Mouse (Mus musculus): ENCODE measurements around the gene Ddx3x.
"Not testable (repeated sequence)": the region's sequence is repeated elsewhere in the genome, so short reads cannot be mapped to it uniquely, and the experiment has no call there.

The Ddx3x gene

DNA sequence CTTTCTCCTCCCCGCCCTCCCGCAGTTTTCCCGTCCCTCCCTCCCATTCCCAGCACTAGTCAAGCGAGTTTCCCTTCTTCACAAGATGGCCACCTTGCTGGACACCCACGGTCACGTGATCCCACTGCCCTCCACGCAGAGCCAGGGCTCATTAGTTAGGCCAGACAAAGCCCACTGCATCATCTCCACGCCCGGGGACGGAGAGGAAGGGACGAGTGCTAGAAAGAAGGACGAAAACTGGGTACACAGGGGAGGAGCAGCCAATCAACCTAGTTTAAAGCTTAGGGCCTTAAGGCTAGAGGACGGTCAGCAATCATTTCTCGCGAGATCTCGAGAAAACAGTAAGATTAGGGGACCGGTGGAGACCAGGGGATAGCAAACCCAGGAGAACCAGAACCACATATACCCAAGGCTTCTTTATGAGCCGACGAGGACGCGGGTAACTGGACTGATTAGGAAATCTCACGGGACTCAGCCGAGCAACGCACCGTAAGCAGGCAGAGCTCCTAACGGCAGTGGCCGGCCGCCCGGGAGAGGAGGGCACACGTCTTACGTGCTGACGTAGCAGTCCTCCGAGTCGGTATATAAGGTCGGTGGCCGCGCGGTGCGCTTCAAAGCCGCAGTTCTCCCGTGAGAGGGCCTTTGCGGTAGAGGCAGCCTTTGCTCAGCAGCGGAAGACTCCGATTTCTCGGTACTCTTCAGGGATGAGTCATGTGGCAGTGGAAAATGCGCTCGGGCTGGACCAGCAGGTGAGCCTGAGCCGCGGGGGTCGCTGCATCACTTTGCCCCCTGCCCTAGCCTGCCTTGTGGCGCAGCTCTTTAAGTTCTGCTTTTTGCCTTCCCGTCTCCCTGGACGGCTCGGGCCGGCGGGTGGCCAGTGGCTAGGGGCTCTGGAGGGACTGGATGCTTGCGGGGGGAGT, at the start of gene Ddx3x:
TSS of gene Ddx3x (plus strand) at position 562 of the 920 bp plus-strand sequence.
- DNase-seq, result peak; percentile 87

DNA sequence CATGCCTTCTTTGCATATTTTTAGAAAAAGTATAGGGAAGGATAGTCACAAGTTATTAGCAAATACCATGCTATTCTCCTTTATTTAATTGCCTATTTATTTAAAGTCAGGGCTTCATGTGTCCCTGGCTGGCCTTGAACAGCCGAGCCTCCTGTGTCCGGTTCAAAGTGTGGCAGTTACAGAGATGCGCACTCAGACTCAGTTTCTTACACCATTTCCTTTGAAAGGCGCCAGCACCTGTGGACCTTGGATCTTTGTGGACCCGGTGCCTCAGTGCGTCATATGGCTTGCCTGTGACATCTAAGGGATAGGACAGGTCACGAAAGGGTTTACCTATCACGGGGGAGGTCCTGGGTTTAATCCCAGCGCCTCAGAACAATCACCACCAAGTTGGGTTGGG, 49.5 kb upstream of the Ddx3x start:
- no peak for DNase-seq

DNA sequence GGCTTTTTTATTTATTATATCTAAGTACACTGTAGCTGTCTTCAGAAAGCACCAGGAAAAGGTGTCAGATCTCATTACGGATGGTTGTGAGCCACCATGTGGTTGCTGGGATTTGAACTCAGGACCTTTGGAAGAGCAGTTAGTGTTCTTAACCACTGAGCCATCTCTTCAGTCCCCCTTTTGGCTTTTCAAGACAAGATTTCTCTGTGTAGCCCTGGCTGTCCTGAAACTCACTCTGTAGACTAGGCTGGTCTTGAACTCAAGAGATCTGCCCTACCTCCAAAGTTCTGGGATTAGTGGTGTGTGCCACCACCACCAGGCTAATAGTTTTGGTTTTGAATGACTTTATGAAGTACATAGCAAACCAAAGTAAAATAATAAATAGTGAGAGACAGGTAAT, 47.9 kb upstream of the Ddx3x start:
- not testable (repeated sequence) for DNase-seq

DNA sequence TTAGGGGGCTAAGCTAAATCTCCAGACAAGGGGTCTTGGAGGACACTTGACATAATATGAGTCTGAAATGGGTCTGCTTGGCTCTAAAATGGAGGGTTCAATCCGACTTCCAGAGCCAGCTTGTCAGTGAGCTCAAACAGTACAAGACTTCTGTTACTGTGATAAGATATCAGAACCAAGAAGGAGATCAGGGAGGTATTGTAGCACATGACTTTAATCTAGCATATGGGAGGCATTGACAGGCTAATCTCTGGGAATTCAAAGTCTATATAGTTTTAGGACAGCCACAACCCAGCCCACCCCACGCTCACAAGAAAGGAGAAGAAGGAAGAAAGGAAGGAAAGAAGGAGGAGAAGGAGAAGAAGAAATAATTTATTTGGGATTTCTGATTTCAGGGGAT, 47.1 kb upstream of the Ddx3x start:
- DNase-seq, result no peak

DNA sequence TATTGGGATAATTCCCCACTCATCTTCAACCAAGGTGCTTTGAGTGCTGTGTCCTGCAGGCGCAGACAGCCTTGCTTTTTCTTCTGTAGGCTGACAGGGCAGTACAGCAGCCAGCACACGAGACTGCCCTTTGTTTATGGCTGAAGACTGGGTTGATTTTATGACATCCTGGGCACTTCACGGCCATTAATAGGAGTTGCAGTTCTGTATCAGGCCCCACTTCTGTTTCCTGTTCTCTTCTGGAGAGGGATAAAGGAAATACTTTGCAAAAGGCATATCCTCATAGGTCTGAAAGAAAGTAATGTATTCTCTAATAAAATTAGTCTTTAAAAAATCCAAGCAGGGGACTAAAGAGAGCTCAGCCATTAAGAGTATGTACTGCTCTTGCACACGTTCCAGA, 46.1 kb upstream of the Ddx3x start:
- no peak for DNase-seq

DNA sequence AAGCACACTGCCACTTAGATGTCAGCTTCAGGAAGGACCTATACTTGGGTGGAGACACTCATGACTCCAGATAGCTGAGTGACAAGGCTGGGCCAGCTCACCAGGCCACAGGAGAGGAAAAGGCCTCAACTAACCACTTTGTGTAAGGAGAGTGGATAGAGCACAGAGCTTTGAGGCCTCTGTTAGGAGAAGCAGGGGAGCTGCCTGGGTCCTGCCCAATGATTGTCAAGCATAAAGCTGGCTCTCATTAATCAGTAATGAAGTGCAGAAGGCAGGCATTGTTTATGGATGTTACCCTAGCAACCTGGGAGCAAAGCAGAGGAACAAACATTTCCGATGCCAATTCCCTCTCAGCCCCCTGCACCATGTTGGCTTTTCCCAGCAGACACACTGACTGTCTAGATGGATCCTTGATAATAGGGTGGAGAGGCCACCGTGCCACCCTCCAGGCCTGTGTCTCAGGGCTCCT, 44.6 kb upstream of the Ddx3x start:
- DNase-seq, result no peak

DNA sequence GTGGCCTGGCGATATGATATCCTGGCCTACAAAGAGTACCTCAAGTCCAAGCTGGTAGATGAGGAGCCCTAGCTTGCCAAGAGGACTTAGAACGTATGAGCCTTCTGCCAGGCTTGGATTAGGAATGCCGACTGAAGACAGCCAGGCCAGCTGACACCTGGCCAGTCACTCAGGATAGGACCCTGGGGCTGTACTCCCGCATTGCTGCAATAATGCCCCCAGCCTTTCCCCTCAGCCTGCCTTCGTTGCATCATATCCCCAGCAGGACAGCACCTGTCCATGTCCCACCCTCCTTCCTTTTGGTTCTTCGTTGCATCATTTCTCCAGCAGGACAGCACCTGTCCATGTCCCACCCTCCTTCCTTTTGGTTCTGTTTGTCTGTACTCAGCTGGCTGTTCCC, 41.3 kb upstream of the Ddx3x start:
- no peak for DNase-seq

DNA sequence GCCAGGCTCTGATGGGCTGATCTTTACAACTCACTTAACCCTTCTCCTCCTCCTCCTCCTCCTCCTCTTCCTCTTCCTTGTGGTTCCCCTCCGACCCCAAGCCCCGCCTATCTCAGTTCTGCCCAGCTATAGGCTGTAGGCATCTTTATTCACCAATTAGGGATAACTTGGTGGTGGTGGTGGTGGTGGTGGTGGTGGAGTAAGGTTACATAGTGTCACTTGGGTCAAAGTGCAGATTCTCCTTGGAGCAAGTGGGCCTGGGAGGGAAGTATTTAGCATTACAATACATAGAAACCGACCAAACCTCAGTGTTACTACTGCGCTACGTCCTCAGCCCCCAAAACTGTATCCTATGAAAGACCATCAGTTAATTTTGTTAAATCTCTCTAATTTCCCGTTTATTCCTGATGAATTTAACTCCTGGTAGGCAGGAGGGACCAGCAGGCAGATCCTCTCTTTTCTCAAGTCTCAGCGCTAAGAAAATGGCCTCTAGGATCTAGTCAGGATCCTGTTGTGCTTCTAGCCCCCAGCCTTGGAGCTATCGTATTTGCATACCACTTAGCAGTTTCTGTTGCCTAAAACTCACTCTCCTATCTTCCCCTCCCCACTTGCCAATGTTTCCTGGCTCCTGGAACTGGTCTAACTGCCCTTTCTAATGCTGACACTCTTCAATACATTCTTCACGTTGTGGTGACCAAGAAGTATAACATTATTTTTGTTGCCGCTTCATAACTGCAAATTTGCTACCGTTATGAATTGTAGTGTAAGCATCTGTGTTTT, 39.9 kb upstream of the Ddx3x start:
- no peak for DNase-seq

DNA sequence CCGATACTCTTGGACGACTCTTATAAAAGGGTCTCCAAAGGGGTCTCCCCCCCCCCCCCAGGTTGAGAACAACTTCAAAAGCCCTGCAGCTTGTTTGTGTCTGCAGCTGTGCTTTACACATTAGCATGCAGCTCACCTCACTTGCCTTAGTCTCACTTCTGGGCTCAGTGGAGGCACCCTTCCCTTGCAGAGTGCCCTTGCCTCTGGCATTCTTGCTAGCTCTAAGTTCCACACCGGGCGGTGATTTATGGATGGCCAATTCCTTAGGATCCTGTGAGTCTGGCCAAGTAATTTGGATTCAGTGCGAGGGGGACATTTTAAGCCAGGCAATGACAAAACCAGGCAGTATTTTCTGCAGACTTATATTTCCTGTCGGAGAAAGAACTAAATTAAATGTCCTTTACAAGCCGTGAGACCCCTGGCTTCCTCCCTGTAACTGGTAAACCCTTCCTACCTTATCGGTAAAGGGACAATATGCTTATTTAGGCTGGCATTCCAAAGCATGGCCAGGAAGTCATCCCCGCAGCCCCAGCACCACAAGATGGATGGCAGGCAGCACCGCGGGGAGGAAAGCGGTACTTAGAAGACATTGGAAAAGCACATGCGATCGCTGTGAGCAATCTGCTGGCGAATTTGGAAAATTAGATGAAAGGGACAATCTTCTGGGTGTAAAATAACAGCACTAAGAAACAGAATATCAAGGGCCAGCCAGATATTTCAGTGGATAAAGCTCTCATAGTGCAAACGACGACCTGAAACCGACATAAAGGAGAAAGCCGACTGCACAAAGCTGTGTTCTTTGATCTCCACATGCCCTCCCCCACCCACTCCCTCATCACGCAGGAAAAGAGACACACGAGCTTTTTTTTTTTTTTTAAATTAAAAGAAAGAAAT, 39.1 kb upstream of the Ddx3x start:
- peak; percentile 22 for DNase-seq

DNA sequence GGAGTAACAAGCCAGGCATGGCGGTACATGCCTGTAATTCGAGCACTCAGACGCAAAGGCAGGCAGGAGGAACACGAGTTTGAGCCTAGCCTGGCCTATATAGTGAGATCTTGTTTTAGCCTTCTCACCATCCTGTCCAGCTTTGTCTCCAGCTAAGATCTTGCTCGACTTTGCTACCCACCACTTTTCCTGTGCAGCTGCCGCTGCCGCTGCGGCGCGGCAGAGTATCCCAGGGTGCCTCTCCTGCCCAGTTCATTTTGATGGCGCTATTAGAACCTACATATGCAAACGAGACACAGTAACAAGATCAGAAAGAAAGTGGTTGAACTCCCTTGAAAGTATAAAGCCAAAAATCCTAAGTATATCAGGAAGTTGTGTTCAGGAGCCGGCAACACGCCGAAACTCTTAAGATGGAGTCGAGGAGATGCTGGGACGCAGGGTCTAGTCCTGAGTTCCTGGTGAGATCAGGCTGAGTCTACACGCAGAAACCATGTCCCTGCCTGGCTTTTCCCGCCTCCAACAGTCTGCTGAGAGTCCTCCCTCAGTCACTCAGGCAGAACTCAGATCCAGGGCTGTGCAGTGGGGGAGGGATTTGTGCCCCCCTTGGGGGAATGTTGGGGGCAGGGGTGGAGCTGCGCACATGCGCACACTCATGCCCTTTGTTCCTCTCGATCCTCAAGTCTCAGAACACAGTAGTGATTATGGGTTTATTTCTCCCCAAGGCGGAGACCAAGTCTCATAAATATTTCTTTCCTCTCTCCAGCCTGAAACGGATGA, 38.3 kb upstream of the Ddx3x start:
- peak; percentile 73 for DNase-seq

DNA sequence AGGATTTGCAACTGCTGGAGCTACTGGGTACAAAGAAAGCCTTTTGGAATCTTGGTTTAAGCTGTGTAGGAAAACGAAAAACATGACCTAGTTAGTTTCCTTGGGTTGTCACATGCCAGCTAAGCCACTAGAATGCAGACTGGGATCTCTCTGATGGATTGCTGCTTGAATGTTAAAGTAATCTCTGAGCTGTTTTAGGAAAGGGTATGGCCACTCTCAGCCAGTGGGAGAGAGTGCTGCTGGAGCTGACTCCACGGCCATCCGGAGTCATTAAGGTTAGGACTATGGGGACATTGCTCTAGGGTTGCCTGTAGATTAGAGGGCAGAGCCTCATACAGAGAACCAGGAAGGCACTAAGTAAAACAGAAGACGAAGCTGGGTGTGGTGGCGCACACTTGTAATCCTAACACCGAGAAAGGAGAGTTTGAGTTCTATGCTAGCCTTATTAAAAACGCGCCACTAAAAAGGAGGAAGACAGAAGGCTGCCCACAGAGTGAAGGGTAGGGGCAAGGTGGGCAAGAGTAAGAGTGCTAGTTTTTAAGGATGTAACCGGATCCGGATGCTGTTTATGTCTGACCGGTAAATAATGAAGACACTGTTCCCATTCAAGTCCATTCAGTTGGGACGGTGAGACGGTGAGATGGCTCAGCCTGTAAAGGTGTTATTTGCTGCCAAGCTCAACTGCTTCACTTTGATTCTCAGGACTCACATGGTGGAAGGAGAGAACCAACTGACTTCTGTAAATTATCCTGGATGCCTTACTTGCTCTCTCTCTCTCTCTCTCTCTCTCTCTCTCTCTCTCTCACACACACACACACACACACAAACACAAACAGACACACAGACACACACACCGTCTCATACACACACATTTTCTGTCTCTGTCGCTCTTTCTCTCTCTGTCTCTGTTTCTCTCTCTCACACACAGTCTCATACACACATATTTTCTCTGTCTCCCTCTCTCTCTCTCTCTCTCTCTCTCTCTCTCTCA, 37.3 kb upstream of the Ddx3x start:
- no peak for DNase-seq

DNA sequence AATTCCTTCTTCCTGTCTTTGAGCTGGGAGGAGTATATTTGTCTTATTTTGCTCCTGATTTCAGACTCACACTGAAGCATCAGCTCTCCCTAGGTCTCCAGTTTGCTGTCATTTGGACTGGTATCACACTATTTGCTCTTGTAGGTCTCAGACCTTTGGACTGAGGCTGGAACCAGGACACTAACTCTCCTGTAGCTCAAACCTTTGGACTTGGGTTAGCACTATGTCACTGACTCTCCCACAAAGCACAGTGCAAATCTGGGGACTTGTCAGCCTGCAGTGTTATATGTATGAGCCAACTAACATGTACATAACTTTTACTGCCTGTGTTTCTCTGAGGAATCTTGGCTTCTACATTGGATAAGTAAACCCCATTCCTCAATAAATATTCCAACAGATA, 36.2 kb upstream of the Ddx3x start:
- DNase-seq, result no peak

DNA sequence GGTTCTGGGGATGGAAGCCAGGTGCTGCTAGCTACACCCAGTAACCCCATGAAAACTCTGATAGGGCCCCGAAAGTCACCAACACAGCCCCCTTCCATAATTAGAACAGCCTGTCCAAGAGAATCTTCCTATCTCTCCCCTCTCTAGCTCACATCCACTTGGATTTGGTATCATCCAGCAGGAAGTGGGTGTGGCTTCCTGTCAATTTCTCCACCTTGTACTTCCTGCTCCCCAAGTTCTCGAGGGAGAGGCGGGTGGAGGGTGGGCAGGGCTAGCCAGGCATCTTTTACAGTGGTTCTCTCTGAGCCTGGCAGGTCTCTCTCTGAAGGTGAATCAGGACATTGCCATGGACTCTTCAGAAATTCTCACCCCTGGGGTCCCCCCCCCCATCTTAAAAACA, 35.7 kb upstream of the Ddx3x start:
- DNase-seq, result no peak

DNA sequence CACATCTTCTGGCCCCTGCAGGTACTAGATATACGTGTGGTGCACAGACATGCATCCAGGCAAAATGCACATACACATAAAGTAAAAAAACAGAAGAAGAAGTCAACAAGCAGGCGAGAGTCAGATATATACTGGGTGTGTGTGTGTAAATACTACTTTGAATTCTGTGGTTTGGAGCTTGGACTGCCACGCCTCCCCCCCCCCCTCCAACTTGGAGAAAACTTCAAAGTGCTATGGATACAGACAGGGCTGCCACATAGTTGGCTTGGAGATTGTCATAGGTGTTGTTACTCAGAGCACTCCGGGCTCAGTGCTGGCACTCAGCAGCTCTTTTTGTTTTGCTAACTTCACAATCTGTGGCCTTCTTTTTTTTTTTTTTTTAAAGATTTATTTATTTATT, 29.1 kb upstream of the Ddx3x start:
- no peak for DNase-seq

DNA sequence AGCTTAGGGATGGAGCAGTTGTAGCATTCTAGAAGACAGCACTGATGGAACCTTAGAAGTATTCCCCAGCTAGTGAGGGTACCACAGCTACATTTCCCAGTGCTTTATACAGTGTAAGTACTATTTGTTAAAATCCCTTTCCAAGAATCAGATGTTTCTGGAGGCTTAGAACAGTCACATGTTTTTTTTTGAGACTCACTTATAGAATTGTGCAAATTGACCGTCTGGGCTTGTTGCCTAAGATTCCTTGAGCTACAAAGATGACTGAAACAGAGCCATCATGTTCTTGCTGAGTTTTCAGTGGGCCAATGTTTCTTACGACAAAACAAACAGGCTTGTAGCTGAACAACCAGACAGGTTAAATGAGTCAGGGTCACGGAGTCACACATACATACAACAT, 26.5 kb upstream of the Ddx3x start:
- DNase-seq, result no peak

DNA sequence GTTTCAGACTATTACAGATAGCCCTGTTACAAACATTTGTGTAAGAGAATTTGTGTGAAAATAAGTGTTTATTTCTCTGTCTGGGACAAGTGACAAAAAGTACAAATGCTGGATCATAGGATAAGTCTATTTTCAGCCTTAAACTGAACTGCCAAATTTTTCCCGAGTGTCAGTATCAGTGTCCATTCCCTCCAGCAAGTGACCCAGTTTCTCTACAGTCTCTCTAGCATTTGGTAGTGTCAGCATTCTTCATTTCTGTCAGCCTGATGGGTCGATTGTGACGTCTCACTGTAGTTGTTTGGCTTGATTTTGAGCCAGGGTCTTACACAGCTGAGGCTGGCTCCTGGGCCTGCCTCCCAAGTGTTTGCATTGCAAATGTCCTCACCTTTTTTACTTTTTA, 17.4 kb upstream of the Ddx3x start:
- DNase-seq, result no peak

DNA sequence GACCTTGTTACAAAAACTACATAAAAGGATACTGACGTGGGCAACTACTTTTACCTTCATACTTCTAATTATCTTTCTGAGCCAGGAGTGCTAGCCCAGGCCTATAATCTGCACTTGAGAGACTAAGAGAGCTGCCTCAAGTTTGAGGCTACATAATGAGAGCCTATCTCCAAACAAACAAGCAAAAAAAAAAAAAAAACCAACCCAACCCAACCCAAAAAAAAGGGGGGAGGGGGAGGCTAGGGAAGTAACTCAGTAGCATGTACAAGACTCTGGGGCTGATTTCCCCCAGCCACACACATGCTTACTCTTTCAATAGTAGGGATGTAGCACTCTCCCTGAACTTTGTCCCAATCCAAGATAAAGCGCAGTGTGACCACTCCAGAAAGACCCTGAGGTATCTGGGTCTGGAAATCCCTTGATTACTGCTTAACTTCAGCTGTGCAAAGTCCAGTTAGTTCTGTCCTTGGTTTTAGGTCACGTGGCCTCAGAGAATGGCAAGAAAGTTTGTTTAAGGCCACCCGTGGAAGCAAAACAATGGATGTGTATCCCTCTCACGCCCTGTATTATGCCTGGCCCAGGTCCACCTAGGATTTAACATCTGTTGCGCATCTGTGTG, 5.1 kb upstream of the Ddx3x start:
- DNase-seq, result no peak

DNA sequence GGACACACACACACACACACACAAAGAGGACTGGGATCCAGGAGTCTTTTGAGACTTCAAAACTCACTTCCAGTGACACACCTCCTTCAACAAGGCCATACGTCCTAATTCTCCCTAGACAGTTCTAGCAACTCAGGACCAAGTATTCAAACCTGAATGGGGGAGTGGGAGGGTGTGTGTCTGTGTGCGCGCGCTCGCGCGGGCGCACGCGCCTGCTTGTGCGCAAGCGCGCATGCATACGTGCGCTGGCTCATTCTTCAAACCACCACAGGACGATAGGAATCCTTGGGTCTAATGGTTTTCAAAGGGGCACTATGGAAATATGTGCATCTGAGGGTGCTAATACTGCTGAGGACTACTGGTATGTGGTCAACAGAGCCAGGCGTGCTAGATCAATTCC, 1.8 kb upstream of the Ddx3x start:
- DNase-seq, result no peak

DNA sequence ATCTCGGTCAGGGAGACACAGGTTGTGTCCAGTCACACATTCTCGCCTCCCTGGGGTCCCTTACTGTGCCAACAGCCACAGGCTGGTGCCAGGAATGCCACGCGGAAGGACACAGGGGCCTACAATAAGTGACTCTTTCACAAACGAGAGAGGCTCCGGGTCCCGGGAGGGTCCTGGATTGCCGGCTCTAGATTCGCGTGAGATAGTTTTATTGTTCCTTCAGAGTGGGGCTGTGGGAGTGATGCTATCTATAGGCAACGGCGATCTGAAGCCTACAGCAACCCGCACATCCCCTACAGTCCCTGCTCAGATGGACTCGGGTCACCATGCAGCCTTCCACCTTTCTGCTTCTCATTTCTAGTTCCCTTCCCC, 747 bp upstream of the Ddx3x start:
- DNase-seq, result peak; percentile 29

DNA sequence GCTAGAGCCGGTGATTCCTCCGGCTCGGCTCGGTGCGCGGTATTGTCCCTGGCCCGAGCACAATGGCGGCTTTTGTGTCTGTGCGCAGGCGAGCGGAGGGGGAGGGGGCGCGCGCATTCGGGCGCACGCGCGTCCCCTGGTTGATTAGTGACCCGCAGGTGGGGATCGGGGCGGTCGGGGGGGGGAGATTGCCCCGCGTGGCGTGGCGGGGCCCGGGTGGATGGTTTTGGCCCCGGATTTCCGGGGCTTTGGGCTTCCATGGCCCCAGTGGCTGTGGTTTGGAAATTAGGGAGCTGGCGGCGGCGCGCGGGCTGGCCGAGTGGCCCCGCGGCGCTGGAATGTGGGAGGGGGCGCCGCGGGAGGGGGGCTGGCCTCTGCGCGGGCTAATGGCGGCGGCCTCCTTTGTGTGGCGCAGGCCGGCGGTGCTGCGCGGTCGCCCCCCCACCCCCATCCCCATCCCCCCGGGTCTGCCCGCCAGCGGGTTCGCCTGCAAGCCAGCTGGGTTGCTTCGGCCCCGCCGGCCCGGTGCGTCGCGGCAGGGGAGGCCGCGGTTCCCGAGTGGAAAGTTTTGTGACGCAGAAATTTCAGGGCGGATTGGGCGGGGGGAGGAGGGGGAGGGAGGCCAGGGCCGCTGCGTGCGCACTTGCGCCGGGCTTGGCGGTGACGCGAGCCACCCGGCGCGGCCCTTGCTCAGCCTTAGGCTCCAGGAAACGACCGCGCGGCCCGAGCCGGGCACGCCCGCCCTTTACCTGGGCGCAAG, 739 bp downstream of the Ddx3x start:
- DNase-seq, result peak; percentile 51

Measured in right cerebral cortex, postnatal 4 days (tissue).